Mouse (Mus musculus) B cell, adult 2 months (primary cell): ENCODE results near the gene Casp7.

ENCODE experiments used
- DNase-seq, 2 experiments: peaks; one replicate each; pipeline ENCODE4 v3.0.0; 2022

Gene Casp7

GRCm38 (mm10) chr19:56425492-56425891, 28.6 kb downstream of the Casp7 start:
- no peak for DNase-seq

DNA sequence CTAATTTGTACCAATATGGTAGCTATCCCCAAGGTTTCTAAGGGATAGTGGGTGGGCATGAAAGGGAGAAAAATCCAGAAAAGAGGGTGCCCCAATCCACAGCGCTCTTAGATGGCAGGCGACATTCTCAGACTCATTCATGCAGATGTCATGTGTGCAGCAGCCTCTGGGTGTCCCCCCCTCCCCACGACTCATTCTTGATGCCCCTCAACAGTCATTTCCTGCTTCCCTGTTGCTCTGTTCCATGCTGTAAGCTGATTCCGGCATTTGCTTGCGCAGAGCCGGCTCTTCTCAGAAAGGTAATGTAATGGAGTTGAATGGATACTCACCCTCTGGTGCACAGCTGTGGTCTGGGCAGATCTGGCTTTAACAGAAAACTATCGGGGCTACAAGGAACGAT, 33.4 kb downstream of the Casp7 start:
- DNase-seq, result no peak

DNA sequence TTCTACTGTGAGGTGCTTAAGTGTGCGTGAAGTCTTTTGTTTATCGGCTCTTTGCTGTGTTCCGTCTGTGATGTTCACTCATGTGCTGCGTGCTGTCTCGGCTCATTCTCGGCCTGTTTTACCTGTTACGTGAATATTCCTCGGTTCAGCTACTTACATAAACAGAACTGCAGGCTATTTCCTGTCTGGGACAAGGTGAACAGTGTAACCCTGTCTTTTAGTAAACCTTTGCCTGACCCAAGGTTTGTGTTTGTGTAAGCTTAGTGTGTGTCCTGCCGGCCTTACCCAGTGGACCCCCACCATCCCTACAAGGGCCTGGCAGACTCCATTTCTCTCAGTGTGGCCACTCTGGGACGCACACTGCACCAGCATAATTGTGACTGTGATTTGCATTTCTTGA, 35.8 kb downstream of the Casp7 start:
- DNase-seq, result no peak

- no peak for DNase-seq
Measured at GRCm38 (mm10) chr19:56433581-56433980, 36.7 kb downstream of the Casp7 start.

DNA sequence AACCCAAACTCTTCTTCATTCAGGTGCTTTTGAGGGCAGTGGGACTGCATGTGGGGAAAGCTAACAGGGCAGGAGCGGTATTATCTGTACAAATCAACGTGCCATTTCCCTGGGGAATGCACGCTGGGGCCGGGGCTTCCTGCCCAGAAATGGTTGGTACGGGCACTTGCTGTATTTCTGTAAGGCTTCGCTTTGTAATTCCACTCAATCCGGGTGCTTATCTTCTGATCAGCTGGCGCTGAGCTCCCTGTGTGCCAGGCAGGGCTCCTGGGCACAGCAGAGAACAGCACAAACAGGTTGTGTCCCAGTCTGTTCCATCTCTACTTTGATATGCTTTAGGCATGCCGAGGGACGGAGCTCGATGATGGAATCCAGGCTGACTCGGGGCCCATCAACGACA, 39.5 kb downstream of the Casp7 start:
- DNase-seq, result no peak

- DNase-seq, result no peak
Measured at GRCm38 (mm10) chr19:56438357-56439071, 41.6 kb downstream of the Casp7 start.

GRCm38 (mm10) chr19:56439072-56439434, 42.1 kb downstream of the Casp7 start:
- no peak for DNase-seq

DNA sequence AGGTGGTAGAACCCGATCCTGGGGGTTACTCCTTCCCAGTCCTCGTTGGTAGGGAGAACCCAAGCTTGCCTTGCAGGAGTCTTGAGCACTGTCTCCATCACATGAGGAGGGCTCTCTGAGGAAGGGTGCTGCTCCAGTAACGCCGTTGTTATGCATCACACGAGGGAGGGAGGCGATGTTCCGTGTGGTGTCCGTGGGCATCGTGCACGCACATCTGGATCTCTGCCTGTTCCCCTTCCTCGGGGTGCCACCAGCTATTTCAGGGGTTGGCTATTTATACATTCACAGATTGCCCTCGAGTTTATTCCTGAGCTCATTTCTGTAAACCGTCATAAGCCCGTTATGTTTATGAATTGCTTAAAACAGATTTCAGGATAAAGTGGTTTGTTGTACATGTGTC, 46.5 kb downstream of the Casp7 start:
- no peak for DNase-seq

DNA sequence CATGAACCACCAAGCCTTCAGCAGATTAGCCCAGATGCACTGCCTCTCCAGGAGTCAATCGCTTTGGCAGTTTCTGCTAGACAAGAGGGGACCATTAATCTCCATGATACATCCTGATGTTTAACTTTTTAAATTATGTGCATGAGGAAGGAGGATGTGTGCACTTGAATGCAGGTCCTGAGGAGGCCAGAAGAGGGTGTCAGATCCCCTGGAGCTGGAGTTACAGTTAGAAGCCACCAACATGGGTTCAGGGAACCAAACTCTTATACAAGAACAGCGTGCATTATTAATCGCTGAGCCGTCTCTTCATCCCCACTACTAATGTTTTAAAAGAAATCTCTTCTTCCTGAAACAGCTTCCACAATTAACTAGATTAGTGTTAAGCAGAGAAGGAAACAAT, 51.9 kb downstream of the Casp7 start:
- DNase-seq, result no peak

DNA sequence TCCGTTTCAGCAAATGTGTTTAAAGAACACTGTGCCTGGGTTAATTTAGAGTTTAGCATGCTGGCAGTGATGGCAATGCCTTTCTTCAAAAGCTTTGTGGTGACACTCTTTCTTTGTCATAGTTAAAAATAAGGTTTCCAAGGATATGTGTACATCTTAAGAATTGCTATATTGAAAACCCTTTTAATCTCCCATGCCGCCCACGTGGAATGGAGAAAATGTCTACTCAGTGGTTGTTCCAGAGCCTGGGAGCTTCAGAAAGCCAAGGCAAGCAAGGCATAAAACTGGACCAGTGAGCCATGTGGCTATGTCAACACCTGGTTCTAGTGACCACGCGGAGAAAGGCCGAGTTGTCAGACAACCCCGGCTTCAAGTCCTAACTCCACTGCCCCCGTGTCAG, 52.6 kb downstream of the Casp7 start:
- no peak for DNase-seq

DNA sequence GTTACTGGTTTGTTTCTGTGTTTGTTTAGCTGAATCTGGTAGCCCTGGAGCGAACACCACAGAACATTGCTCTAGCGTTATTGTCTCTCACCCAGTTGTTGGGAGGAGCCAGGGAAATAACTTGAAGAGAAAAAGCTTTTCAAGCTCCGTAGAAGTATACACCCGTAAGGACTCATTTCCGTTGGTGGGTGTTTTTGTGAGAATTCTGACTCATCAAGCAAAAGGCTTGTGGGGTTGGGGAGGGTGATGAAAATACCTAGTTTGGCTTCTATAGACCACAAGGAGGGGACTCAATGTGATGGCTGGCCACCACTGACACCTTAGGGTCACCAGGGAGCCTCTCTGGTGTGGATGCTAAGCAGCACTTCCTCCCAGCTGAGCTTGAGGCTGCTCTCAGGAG, 54.0 kb downstream of the Casp7 start:
- no peak for DNase-seq

DNA sequence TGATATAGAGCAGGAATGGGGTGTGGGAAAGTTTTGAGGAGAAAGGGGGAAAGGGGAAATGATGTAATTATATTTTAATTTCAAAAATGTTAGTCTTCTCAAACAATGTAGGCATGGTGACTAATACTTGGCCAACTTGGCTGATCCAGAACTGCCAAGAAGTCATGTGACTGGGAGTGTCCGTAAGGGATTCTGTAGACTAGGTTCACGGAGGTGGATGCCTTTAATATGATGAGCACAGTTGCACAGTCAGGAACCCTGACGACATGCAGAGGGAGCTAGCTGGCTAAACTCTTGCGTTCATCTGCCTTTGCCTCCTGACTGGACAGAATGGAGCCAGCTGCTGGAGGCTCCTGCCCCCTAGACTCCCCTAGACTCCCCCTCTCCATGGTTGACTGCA, 54.9 kb downstream of the Casp7 start:
- no peak for DNase-seq

DNA sequence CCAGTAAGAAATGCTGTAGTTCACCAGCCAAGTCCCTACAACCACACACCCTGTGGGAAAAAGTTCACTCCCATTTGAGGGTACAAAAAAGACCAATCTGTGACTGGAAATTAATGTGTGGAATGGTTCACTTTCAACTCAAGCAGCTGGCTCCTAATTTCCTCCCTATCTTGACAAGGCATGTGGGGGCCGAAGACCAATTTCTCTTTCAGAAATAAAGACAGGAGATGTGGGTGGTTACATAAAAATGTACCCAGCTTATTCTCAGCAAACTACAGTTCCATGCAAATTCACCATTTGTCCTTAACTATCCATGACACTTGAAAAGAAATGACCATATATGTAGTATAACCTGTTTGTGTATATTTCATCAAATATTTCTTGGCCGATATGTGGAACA, 55.5 kb downstream of the Casp7 start:
- DNase-seq, result no peak

DNA sequence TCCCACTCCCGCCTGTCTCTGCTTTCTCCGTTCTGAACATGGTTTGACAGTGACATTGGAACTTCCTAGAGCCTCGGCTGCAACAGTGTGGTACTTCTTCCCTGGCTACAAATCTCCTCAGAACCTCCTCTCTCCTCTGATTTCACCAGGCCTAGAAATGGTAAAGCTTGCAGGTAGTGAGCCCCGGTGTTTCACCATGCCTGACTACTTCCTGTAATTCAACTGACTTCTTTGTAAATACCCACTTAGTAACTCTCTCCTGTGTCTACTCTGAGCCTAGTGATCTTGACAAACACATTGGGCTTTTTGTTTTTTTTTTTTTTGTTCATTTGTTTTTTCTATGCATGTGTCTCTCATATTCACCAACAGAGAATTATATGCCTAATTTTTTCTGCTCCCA, 57.9 kb downstream of the Casp7 start:
- no peak for DNase-seq

DNA sequence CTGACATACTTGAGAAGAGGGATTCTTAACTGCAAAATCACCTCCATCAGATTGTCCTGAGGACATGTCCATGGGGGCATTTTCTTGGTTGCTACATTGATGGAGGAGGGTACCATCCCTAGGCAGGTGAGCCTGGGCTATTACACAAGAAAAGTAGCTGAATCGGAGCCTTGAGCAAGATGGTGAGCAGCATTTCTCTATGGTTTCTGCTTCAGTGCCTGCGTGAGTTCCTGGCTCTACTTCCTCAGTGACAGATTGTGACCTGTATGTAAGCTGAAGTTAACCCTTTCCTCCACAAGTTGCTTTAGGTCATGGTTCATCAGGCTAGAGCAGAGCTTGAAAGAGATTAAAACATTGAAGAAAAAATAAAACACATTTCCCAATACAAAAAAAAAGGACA, 58.4 kb downstream of the Casp7 start:
- peak; percentile 14 to 16 for DNase-seq

DNA sequence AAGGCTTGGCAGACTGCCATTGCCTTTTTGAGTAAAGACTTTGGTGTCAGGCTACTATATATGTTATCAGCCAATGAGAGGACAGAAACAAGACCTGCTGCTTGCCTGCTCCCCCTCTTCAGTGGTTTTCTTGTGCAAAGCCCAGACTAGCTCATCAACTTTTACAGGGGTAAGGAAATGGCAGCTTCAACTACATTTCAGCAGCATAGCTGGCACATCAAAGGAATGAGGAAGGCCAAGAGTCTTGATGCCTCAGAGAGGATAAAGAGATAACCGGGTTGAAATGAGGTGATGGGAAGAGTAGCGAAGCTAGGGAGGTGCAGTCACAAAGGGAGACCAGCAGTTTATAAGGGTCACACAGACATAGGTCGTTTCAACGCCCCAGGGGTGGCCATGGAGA, 60.6 kb downstream of the Casp7 start:
- DNase-seq, result no peak

- DNase-seq, result no peak
Measured at GRCm38 (mm10) chr19:56459154-56460050, 62.5 kb downstream of the Casp7 start.

- no peak for DNase-seq
Measured at GRCm38 (mm10) chr19:56460241-56460640, 63.3 kb downstream of the Casp7 start.

GRCm38 (mm10) chr19:56461522-56462101, 64.7 kb downstream of the Casp7 start, which contains the start of gene Plekhs1:
TSS of gene Plekhs1 (plus strand) at chr19:56461640.
- no peak for DNase-seq

- no peak for DNase-seq
Measured at GRCm38 (mm10) chr19:56462786-56463185, 65.9 kb downstream of the Casp7 start.

DNA sequence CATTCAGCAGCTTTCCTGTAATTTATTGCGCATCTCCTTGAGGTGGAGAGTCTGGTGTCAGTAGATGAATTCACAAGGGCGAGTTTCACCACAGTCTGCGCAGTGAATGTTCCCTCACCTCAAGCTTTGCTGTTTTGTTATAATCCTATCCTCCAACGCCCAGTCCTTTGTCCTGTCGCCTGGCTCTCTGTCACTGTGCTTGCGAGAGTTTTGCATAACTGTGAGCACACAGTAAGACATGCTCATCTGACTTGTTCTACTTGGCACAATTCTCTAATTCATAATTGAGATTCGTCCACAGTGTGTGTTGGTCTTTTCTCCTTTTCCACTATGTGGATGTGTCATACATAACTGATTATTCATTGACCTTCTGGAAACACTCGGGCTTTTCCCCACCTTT, 69.6 kb downstream of the Casp7 start:
- DNase-seq, result no peak

DNA sequence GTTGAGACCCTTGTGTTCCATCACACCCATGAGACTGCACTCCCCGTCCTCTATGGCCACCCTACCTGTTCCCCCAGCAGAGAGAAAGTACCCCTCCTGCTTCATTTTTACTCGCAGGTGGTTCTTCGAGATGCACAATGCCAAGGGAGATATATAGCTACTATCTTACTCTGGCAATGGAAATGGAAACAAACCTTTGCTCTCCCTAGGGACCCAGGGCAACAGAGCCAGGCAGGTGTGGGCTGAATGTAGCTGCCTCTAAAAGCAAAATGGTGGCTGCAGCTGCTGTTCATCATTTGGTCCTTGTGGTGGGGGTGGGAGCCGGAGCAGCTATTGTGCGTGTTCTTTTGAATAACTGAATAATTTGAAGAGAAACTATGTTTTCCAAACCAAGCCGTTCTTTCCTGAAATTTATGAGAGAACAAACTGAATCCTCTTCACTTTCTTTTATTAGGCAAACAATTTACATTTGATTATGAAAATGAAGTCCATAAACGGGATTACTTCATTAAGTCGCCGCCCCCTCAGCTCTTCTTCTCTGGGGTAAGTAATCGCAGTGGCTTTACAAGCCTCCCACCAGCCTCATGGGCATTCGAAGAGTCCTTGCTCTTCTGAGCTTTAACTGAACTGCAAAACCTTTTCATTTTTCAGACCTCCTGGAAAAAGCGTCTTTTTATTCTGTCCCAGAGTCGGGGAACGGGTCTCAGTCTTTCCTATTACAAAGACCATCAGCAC, 73.5 kb downstream of the Casp7 start:
- no peak for DNase-seq

GRCm38 (mm10) chr19:56471934-56472333, 75.0 kb downstream of the Casp7 start:
- no peak for DNase-seq
